Mouse (Mus musculus) C2C12 (cell line): Measurements from ENCODE around the gene Kazald1.

Experiments used
- CEBPB ChIP-seq: IDR thresholded peaks from one replicate; pipeline ENCODE4 v1.6.1; 2011; ENCODE audit warnings: low read depth, mild to moderate bottlenecking, control low read depth, moderate library complexity
- CTCF ChIP-seq: IDR thresholded peaks from one replicate; pipeline ENCODE4 v1.5.1; 2011; ENCODE audit not compliant: control insufficient read depth, insufficient read depth, insufficient read length
- MAX ChIP-seq: IDR thresholded peaks from one replicate; pipeline ENCODE4 v1.6.1; 2011; ENCODE audit warnings: mild to moderate bottlenecking, control low read depth
- MYOD1 ChIP-seq: IDR thresholded peaks from one replicate; pipeline ENCODE4 v1.6.1; 2011; ENCODE audit warnings: low read depth; ENCODE audit not compliant: control insufficient read depth, insufficient read length
- MYOG ChIP-seq: IDR thresholded peaks from one replicate; pipeline ENCODE4 v1.6.1; 2011; ENCODE audit not compliant: control insufficient read depth, insufficient read length; ENCODE audit errors: extremely low read depth
- USF1 ChIP-seq: IDR thresholded peaks from one replicate; pipeline ENCODE4 v1.6.1; 2011; ENCODE audit warnings: low read depth, mild to moderate bottlenecking, control low read depth, moderate library complexity

- TF ChIP-seq CTCF (no peak), MAX (no peak), MYOG (no peak), CEBPB (no peak), USF1 (no peak), MYOD1 (no peak)
These were observed 5.7 kb downstream of the Kazald1 start for GRCm38 (mm10) chr19:45080711-45081110.
